Mouse (Mus musculus): ENCODE results near the gene Sema4c.

The Sema4c gene

DNA sequence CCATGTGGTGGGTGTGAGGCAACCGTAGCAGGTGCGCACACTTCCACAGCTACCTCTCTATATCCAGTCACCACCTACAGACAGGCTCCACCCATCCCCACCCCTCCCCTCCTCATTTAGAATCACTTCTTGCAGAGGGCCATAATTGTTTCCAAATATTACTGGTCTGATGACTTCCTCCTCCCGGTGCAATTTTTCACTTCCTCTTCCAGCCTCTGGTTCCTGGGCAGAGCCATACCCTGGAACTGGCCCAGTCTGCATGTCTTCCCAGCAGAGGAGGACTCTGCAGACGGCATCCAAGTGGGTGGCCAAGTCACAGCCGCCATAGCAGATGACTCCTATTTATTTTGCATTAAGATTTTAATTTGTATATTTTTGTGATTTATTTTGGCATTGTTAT lies 49.9 kb downstream of the Sema4c start:
- DNase-seq (ENCODE audit: low read depth, low spot score), result no peak

- peak; percentile 86 for DNase-seq (ENCODE audit: low read depth, low spot score)
Measured at GRCm38 (mm10) chr1:36501261-36501660, 56.9 kb downstream of the Sema4c start.
